Mouse (Mus musculus) midbrain, embryonic 13.5 days (tissue): Measurements from ENCODE around the gene Gart. TPM values are rescaled to one million over a fixed set of nuclear protein-coding genes. Genes with fewer than 3 reads are reported as not detected.

Experiments
- ATAC-seq: fragments of 200-750 bp; cut with Nextera tagmentation; 2 replicates; pipeline ENCODE4 v1.8.0; 2017; ENCODE audit warnings: mild to moderate bottlenecking, moderate TSS enrichment, moderate library complexity
- H3K27ac ChIP-seq: fragments of 300-500 bp; sonication (generic); 2 replicates; pipeline ENCODE4 v1.5.1; 2015; ENCODE audit warnings: inconsistent platforms, mild to moderate bottlenecking, moderate library complexity
- H3K27me3 ChIP-seq: fragments of 300-500 bp; sonication (generic); 2 replicates; pipeline ENCODE4 v1.6.1; 2015; ENCODE audit warnings: mild to moderate bottlenecking, inconsistent platforms
- H3K36me3 ChIP-seq: fragments of 300-500 bp; sonication (generic); 2 replicates; pipeline ENCODE4 v1.6.1; 2015; ENCODE audit warnings: mild to moderate bottlenecking, inconsistent platforms
- H3K4me1 ChIP-seq: fragments of 300-500 bp; sonication (generic); replicated peaks from 2 replicates; pipeline ENCODE4 v1.6.1; 2015; ENCODE audit warnings: inconsistent platforms
- H3K4me2 ChIP-seq: fragments of 300-500 bp; sonication (generic); replicated peaks from 2 replicates; pipeline ENCODE4 v1.6.1; 2015; ENCODE audit warnings: moderate library complexity, mild to moderate bottlenecking, inconsistent platforms
- H3K4me3 ChIP-seq: fragments of 300-500 bp; sonication (generic); replicated peaks from 2 replicates; pipeline ENCODE4 v1.5.1; 2015; ENCODE audit warnings: mild to moderate bottlenecking, inconsistent platforms
- H3K9ac ChIP-seq: fragments of 300-500 bp; sonication (generic); replicated peaks from 2 replicates; pipeline ENCODE4 v1.6.1; 2015; ENCODE audit warnings: mild to moderate bottlenecking, inconsistent platforms
- H3K9me3 ChIP-seq: fragments of 300-500 bp; sonication (generic); 2 replicates; pipeline ENCODE4 v1.6.1; 2016; ENCODE audit warnings: mild to moderate bottlenecking, inconsistent platforms
- WGBS: fragments of 180-500 bp; shearing (Covaris S2); methylation state at CpG from one replicate; pipeline ENCODE4 v1.1.7; 2015; 5-methylcytosine and 5-hydroxymethylcytosine counted together
- polyA plus RNA-seq: library from polyadenylated mRNA; unstranded; fragments of >200 nt; fragmentation: Nextera tagmentation; extraction: Ambion mirVana; gene quantifications from 2 replicates; pipeline ENCODE4 v1.2.1, GENCODE M21; 2015

Gart gene
- 72.3 and 73.7 TPM in 2 replicates for polyA plus RNA-seq

- no peaks in the 10 kb centered on the region for H3K27me3 ChIP-seq
- peak within 1 kb of the TSS; percentile 87 for H3K9ac ChIP-seq
- peaks cover 28% of the 10 kb centered on the region for H3K4me1 ChIP-seq
- H3K4me2 ChIP-seq: peak within 1 kb of the TSS; percentile 88
- peak within 1 kb of the TSS; percentile 98 for H3K27ac ChIP-seq
- under 1% methylated on average over 59 of the region's 59 CpGs for WGBS
- peaks cover 14% of the 10 kb centered on the region for H3K36me3 ChIP-seq
- peak within 1 kb of the TSS; percentile 74 for H3K4me3 ChIP-seq
- peak; percentile 91 for ATAC-seq
- H3K9me3 ChIP-seq: no peaks in the 10 kb centered on the region
These were observed at the start of gene Gart for GRCm38 (mm10) chr16:91646681-91647419. TSS of gene Gart (minus strand) at chr16:91646952.

- no peak for ATAC-seq
- WGBS: 88% methylated on average over 8 of the region's 8 CpGs
- peaks cover 48% of the 10 kb centered on the region for H3K36me3 ChIP-seq
- no peaks in the 10 kb centered on the region for H3K27me3 ChIP-seq
- peaks cover under 1% of the 10 kb centered on the region; the same call in 1 of the 2 replicates for H3K4me1 ChIP-seq
- H3K9me3 ChIP-seq: no peaks in the 10 kb centered on the region
- no peak overlapping the region for H3K9ac ChIP-seq
- no peak overlapping the region for H3K27ac ChIP-seq
- no peak overlapping the region for H3K4me2 ChIP-seq
- H3K4me3 ChIP-seq: no peak overlapping the region
These were observed 48.5 kb upstream of the Gart start for GRCm38 (mm10) chr16:91695108-91695755.

- Histone ChIP-seq H3K27ac (no peak overlapping the region; the same call in 1 of the 2 replicates), H3K9me3 (no peaks in the 10 kb centered on the region)
- WGBS: 31% methylated on average over 14 of the region's 14 CpGs
These were observed 47.8 kb upstream of the Gart start for GRCm38 (mm10) chr16:91694455-91695084.

GRCm38 (mm10) chr16:91689791-91690190, 43.0 kb upstream of the Gart start:
- no peaks in the 10 kb centered on the region for H3K9me3 ChIP-seq
- H3K27ac ChIP-seq: peak overlapping the region; percentile 35; the same call in 1 of the 2 replicates
- 43% methylated on average over 7 of the region's 7 CpGs for WGBS
- H3K4me2 ChIP-seq: peak overlapping the region; percentile 10
- H3K4me3 ChIP-seq: 0 out of 2 replicates have a peak overlapping the region, but pooled peaks have one; percentile 5
- H3K27me3 ChIP-seq: no peaks in the 10 kb centered on the region
- peaks cover 26% of the 10 kb centered on the region for H3K4me1 ChIP-seq
- H3K9ac ChIP-seq: peak overlapping the region; percentile 52
- ATAC-seq: no peak
- peaks cover 25% of the 10 kb centered on the region for H3K36me3 ChIP-seq

More at GRCm38 (mm10) chr16:91694455-91695084, 47.8 kb upstream of the Gart start:
- Histone ChIP-seq H3K4me1 (peaks cover 7% of the 10 kb centered on the region), H3K4me2 (no peak overlapping the region), H3K36me3 (peaks cover 44% of the 10 kb centered on the region), H3K27me3 (no peaks in the 10 kb centered on the region), H3K4me3 (no peak overlapping the region), H3K9ac (no peak overlapping the region)
- peak; percentile 96 for ATAC-seq

- Histone ChIP-seq H3K9me3 (no peaks in the 10 kb centered on the region), H3K36me3 (peaks cover 33% of the 10 kb centered on the region), H3K9ac (peak within 1 kb of the TSS; percentile 93), H3K27ac (peak within 1 kb of the TSS; percentile 91), H3K27me3 (no peaks in the 10 kb centered on the region), H3K4me1 (peaks cover 26% of the 10 kb centered on the region), H3K4me3 (peak within 1 kb of the TSS; percentile 89), H3K4me2 (peak within 1 kb of the TSS; percentile 86)
- peak; percentile 100 for ATAC-seq
- WGBS: under 1% methylated on average over 71 of the region's 71 CpGs
These were observed 42.0 kb upstream of the Gart start, which contains the start of gene Donson for GRCm38 (mm10) chr16:91688619-91689334. TSS of gene Donson (minus strand) at chr16:91688770.

GRCm38 (mm10) chr16:91688023-91688618, 41.4 kb upstream of the Gart start:
- H3K27me3 ChIP-seq: no peaks in the 10 kb centered on the region
- peak overlapping the region; percentile 89 for H3K4me3 ChIP-seq
- no peaks in the 10 kb centered on the region for H3K9me3 ChIP-seq
- under 1% methylated on average over 50 of the region's 51 CpGs for WGBS
- peak overlapping the region; percentile 91 for H3K27ac ChIP-seq
- peak; percentile 73 for ATAC-seq
- peak overlapping the region; percentile 93 for H3K9ac ChIP-seq
- peaks cover 26% of the 10 kb centered on the region for H3K4me1 ChIP-seq
- H3K4me2 ChIP-seq: peak overlapping the region; percentile 86
- peaks cover 35% of the 10 kb centered on the region for H3K36me3 ChIP-seq

- no peak overlapping the region for H3K9ac ChIP-seq
- WGBS: 89% methylated on average over 5 of the region's 5 CpGs
- H3K4me2 ChIP-seq: no peak overlapping the region
- H3K9me3 ChIP-seq: no peaks in the 10 kb centered on the region
- peaks cover 26% of the 10 kb centered on the region for H3K4me1 ChIP-seq
- no peaks in the 10 kb centered on the region for H3K27me3 ChIP-seq
- no peak overlapping the region for H3K27ac ChIP-seq
- H3K4me3 ChIP-seq: no peak overlapping the region
- H3K36me3 ChIP-seq: peaks cover 48% of the 10 kb centered on the region
- no peak for ATAC-seq
These were observed 39.6 kb upstream of the Gart start for GRCm38 (mm10) chr16:91686369-91686768.

GRCm38 (mm10) chr16:91685526-91685925, 38.8 kb upstream of the Gart start:
- peaks cover 49% of the 10 kb centered on the region for H3K36me3 ChIP-seq
- ATAC-seq: no peak
- WGBS: 90% methylated on average over 5 of the region's 5 CpGs

GRCm38 (mm10) chr16:91680656-91681055, 33.9 kb upstream of the Gart start:
- Histone ChIP-seq H3K27ac (no peak overlapping the region), H3K4me3 (no peak overlapping the region), H3K4me2 (no peak overlapping the region), H3K4me1 (no peaks in the 10 kb centered on the region), H3K9me3 (no peaks in the 10 kb centered on the region), H3K27me3 (no peaks in the 10 kb centered on the region), H3K9ac (no peak overlapping the region), H3K36me3 (peaks cover 82% of the 10 kb centered on the region)
- 85% methylated on average over 5 of the region's 5 CpGs for WGBS
- no peak for ATAC-seq

More at GRCm38 (mm10) chr16:91685526-91685925, 38.8 kb upstream of the Gart start:
- Histone ChIP-seq H3K4me3 (no peak overlapping the region), H3K27me3 (no peaks in the 10 kb centered on the region), H3K9ac (no peak overlapping the region), H3K4me2 (no peak overlapping the region), H3K27ac (no peak overlapping the region), H3K9me3 (no peaks in the 10 kb centered on the region), H3K4me1 (peaks cover 26% of the 10 kb centered on the region)

GRCm38 (mm10) chr16:91678147-91678911, 31.6 kb upstream of the Gart start:
- ATAC-seq: no peak
- WGBS: 94% methylated on average over 5 of the region's 5 CpGs
- no peak overlapping the region for H3K4me2 ChIP-seq

More at GRCm38 (mm10) chr16:91678147-91678911, 31.6 kb upstream of the Gart start:
- no peaks in the 10 kb centered on the region for H3K9me3 ChIP-seq
- H3K27ac ChIP-seq: no peak overlapping the region
- peaks cover 76% of the 10 kb centered on the region for H3K36me3 ChIP-seq
- no peak overlapping the region for H3K4me3 ChIP-seq
- no peak overlapping the region for H3K9ac ChIP-seq
- no peaks in the 10 kb centered on the region for H3K4me1 ChIP-seq
- H3K27me3 ChIP-seq: no peaks in the 10 kb centered on the region
